Mouse (Mus musculus) E14TG2a.4 (cell line): ENCODE measurements around the gene Gpatch8.

Experiments
- CTCF ChIP-seq: conservative IDR thresholded peaks from 2 replicates; pipeline ENCODE4 v1.5.1; 2014; ENCODE audit warnings: low read length
- NANOG ChIP-seq: IDR thresholded peaks from 2 replicates; pipeline ENCODE4 v1.6.1; 2014; ENCODE audit warnings: borderline replicate concordance, low read length, mixed read lengths
- POU5F1 ChIP-seq: IDR thresholded peaks from 2 replicates; pipeline ENCODE4 v1.6.1; 2014; ENCODE audit warnings: low read length, borderline replicate concordance

DNA sequence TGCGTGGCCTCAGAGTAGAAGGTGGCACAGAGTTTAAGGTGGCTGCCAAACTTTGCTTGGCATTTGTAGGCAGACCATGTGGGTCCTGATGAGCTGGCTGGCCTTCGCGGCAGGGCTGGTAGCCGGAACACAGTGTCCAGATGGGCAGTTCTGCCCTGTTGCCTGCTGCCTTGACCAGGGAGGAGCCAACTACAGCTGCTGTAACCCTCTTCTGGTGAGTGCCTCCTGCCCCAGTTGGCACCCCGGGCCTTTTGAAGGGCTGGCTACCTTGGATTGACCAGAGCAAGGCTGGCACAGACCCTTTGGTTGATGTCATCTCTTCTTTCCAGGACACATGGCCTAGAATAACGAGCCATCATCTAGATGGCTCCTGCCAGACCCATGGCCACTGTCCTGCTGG lies 123.3 kb downstream of the Gpatch8 start:
- TF ChIP-seq CTCF: no peak
- TF ChIP-seq POU5F1: no peak
- no peak for TF ChIP-seq NANOG
